Mouse (Mus musculus): ENCODE measurements around the gene Brd7. TPM values are rescaled to one million over a fixed set of nuclear protein-coding genes. Genes with fewer than 3 reads are reported as not detected.

Gene Brd7
- total and polyA plus RNA-seq, 2 experiments: 12.7 to 22.7 TPM

DNA sequence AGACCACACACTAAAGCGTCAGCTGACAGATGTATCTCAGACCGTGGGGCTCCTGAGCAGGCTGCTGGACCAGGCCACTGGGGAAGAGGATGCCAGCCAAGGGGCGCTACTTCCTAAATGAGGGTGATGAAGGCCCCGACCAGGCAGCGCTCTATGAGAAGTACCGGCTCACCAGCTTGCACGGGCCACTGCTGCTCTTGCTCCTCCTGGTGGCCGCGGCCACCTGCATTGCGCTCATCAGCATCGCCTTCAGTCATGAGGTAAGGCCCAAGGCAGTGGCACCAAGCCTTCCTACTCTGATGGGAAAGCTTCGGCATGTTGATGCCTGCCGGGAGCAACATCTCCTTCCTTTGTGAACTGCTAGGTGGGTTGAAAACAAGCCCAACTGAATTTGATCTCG, 55.5 kb downstream of the Brd7 start:
- DNase-seq (ENCODE audit: extremely low read depth, low read depth, low spot score): no peak
- no peaks in the 10 kb centered on the region for H3K36me3 ChIP-seq (ENCODE audit: control insufficient read depth, insufficient read depth, low read length)
- H3K79me2 ChIP-seq (ENCODE audit: control insufficient read depth, insufficient read depth, low read length): no peaks in the 10 kb centered on the region
- no peaks in the 10 kb centered on the region for H3K4me1 ChIP-seq (ENCODE audit: control insufficient read depth, insufficient read depth, low read length)
- peak; percentile 54 for TF ChIP-seq CTCF (IDR thresholded peaks at IDR 0.05; ENCODE audit: low read depth, low read length)
- no peak for TF ChIP-seq POLR2A (IDR thresholded peaks at IDR 0.05; ENCODE audit: extremely low read depth, insufficient read depth, low read length)
- H3K9ac ChIP-seq (ENCODE audit: low read depth, low read length): no peak overlapping the region
- no peaks in the 10 kb centered on the region for H3K27me3 ChIP-seq (ENCODE audit: control insufficient read depth, insufficient read depth, low read length)
- H3K27ac ChIP-seq (replicated peaks; ENCODE audit: insufficient read depth, low read depth, low read length): no peak overlapping the region
- no peak overlapping the region for H3K4me3 ChIP-seq (ENCODE audit: insufficient read depth, low read depth, low read length)
- WGBS: 56% methylated on average over 14 of the region's 14 CpGs

DNA sequence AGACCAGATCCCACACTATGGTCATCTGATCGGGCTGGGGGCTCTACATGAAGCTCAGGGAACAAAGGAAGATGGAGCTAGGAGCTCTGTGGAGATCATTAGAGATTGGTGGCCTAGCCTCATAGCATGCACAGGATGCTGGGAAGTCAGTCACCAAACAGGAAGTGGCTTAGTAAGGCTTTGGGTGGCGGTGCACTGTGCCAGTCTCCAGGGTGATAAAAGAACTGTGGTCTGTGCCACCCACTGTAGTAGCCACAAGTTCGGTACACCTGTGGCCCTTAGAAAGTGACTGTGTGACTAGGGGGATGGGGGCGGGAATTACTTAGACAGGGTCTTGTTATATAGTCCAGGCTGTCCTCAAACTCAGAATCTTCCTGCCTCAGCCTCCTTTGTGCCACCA, 56.2 kb downstream of the Brd7 start:
- Histone ChIP-seq H3K4me1 (ENCODE audit: control insufficient read depth, insufficient read depth, low read length) (no peaks in the 10 kb centered on the region), H3K4me3 (ENCODE audit: insufficient read depth, low read depth, low read length) (no peak overlapping the region), H3K36me3 (ENCODE audit: control insufficient read depth, insufficient read depth, low read length) (no peaks in the 10 kb centered on the region), H3K27ac (replicated peaks; ENCODE audit: insufficient read depth, low read depth, low read length) (no peak overlapping the region), H3K27me3 (ENCODE audit: control insufficient read depth, insufficient read depth, low read length) (no peaks in the 10 kb centered on the region), H3K79me2 (ENCODE audit: control insufficient read depth, insufficient read depth, low read length) (no peaks in the 10 kb centered on the region), H3K9ac (ENCODE audit: low read depth, low read length) (no peak overlapping the region)
- 81% methylated on average over 4 of the region's 4 CpGs for WGBS
- no peak for DNase-seq (ENCODE audit: extremely low read depth, low read depth, low spot score)
- TF ChIP-seq POLR2A (IDR thresholded peaks at IDR 0.05; ENCODE audit: extremely low read depth, insufficient read depth, low read length) (no peak), CTCF (IDR thresholded peaks at IDR 0.05; ENCODE audit: low read depth, low read length) (no peak)

DNA sequence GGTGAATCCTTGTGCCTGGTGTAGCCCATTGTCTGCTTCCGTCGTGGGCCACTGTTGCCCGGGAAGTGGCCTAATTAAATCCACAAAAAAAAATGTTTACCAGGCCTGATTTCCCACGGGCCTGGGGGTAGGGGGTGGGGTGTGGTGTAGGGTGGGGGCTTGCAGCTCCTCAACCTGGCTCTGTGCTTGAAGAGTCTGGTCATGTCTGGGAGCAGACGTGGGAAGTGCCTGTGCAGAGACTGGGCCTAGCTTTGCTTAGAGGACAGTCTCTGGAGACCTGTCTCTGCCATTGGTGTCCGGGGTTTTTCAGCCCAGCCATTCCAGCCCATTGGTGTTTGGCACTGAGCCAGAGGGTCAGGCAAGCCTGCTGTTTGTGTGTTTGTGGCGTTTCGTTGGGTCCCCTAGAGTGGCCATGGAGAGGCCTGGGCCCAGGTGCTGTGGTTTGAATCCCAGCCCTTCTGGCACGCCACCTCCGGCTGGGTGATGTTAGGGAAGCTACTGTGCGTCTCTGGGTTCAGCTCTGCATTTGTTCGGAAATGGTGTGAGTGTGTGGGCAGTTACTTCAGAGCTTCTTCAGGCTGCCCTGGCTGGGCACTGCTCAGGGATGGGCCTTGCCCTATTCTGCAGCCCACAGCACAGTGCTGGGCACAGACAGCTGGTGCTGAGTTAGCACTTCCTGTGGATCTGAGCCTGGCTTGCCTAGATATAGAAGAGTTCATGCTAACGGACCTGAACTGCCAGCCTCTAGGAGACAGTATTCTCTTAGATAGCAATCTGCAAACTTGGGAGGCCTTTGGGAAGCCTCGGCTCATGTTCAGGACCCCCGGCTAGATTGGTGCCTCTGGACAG, 60.2 kb downstream of the Brd7 start:
- H3K4me3 ChIP-seq (ENCODE audit: insufficient read depth, low read depth, low read length): no peak overlapping the region

DNA sequence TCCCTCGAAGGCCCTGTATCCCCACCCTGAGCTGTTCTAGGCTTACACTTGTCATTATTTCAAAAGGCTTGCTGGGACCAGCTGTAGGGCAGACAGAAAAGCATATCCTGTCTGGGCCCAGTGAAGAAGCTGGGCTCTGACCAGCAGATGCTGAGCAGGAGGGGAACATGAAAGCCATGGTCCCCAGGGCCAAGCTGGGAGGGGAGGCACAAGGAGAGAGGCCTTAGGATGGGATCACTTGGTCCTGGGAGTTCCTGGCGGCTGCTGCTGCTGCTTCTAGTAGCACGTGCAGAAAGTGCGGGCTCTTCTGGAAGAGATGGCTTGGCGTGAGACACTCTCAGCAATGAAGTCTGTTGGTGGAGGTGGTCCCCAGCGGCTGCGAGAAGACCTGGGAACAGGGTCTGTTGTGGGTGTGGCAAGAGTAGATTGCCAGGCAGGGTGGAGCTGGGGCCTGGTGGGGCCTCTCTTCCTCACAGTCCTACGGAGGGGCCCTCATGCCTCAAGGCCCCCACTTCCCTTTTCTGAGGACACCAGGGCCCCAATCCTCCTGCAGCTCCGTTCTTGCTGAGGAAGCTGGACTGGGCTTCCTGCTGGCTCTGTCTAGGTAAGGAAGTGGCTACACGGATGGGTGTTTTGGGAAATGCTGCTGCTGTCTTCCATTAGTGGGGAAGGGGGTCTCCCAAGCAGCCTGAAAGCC, 61.9 kb downstream of the Brd7 start:
- Histone ChIP-seq H3K27ac (replicated peaks; ENCODE audit: insufficient read depth, low read depth, low read length) (no peak overlapping the region), H3K4me3 (ENCODE audit: insufficient read depth, low read depth, low read length) (no peak overlapping the region), H3K4me1 (ENCODE audit: control insufficient read depth, insufficient read depth, low read length) (no peaks in the 10 kb centered on the region), H3K79me2 (ENCODE audit: control insufficient read depth, insufficient read depth, low read length) (no peaks in the 10 kb centered on the region), H3K36me3 (ENCODE audit: control insufficient read depth, insufficient read depth, low read length) (no peaks in the 10 kb centered on the region), H3K9ac (ENCODE audit: low read depth, low read length) (no peak overlapping the region), H3K27me3 (ENCODE audit: control insufficient read depth, insufficient read depth, low read length) (no peaks in the 10 kb centered on the region)
- no peak for TF ChIP-seq POLR2A (IDR thresholded peaks at IDR 0.05; ENCODE audit: extremely low read depth, insufficient read depth, low read length)
- TF ChIP-seq CTCF (IDR thresholded peaks at IDR 0.05; ENCODE audit: low read depth, low read length): no peak
- peak; percentile 23 for DNase-seq (ENCODE audit: extremely low read depth, low read depth, low spot score)
- 77% methylated on average over 10 of the region's 10 CpGs for WGBS

More for the DNA sequence above, 60.2 kb downstream of the Brd7 start:
- no peaks in the 10 kb centered on the region for H3K36me3 ChIP-seq (ENCODE audit: control insufficient read depth, insufficient read depth, low read length)
- WGBS: 84% methylated on average over 15 of the region's 15 CpGs
- H3K27ac ChIP-seq (replicated peaks; ENCODE audit: insufficient read depth, low read depth, low read length): no peak overlapping the region
- H3K79me2 ChIP-seq (ENCODE audit: control insufficient read depth, insufficient read depth, low read length): no peaks in the 10 kb centered on the region
- no peaks in the 10 kb centered on the region for H3K27me3 ChIP-seq (ENCODE audit: control insufficient read depth, insufficient read depth, low read length)
- TF ChIP-seq POLR2A (IDR thresholded peaks at IDR 0.05; ENCODE audit: extremely low read depth, insufficient read depth, low read length) (no peak), CTCF (IDR thresholded peaks at IDR 0.05; ENCODE audit: low read depth, low read length) (no peak)
- no peaks in the 10 kb centered on the region for H3K4me1 ChIP-seq (ENCODE audit: control insufficient read depth, insufficient read depth, low read length)
- DNase-seq (ENCODE audit: extremely low read depth, low read depth, low spot score): no peak
- no peak overlapping the region for H3K9ac ChIP-seq (ENCODE audit: low read depth, low read length)

DNA sequence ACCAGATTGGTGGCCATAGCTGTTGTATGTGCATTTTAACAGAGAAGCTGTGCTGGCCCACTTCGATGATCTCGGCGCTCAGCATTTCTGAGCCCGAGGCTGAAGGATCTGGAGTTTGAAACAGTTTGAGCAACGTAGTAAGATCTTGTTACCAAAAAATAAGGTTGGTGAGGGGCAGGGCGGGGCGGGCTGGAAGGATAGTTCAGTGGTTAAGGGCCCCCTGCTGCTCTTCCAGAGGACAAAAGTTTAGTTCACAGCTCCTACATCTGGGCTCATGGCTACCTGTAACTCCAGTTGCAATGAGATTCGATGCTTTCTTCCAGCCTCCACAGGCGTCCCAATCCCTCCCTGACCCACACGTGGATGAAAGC, 63.3 kb downstream of the Brd7 start:
- 88% methylated on average over 10 of the region's 10 CpGs for WGBS
- Histone ChIP-seq H3K36me3 (ENCODE audit: control insufficient read depth, insufficient read depth, low read length) (no peaks in the 10 kb centered on the region), H3K4me1 (ENCODE audit: control insufficient read depth, insufficient read depth, low read length) (no peaks in the 10 kb centered on the region), H3K27me3 (ENCODE audit: control insufficient read depth, insufficient read depth, low read length) (no peaks in the 10 kb centered on the region), H3K9ac (ENCODE audit: low read depth, low read length) (no peak overlapping the region), H3K79me2 (ENCODE audit: control insufficient read depth, insufficient read depth, low read length) (no peaks in the 10 kb centered on the region), H3K4me3 (ENCODE audit: insufficient read depth, low read depth, low read length) (no peak overlapping the region), H3K27ac (replicated peaks; ENCODE audit: insufficient read depth, low read depth, low read length) (no peak overlapping the region)
- DNase-seq (ENCODE audit: extremely low read depth, low read depth, low spot score): no peak
- TF ChIP-seq POLR2A (IDR thresholded peaks at IDR 0.05; ENCODE audit: extremely low read depth, insufficient read depth, low read length): no peak
- no peak for TF ChIP-seq CTCF (IDR thresholded peaks at IDR 0.05; ENCODE audit: low read depth, low read length)
